Mouse (Mus musculus) liver, embryonic 14.5 days (tissue): ENCODE data around the gene Ppp1r16b. TPM values are rescaled to one million over a fixed set of nuclear protein-coding genes. Genes with fewer than 3 reads are reported as not detected.
A peak's percentile ranks its signal among the peaks of the same experiment; 100 is the strongest.

ENCODE experiments used
- ATAC-seq: fragments of 200-750 bp; cut with Nextera tagmentation; 2 replicates; pipeline ENCODE4 v1.8.0; 2017; ENCODE audit warnings: moderate number of reproducible peaks, mild to moderate bottlenecking, moderate library complexity; ENCODE audit not compliant: insufficient read depth
- DNase-seq, 3 experiments: peaks; one replicate each; pipeline ENCODE4 v3.0.0-alpha.2; 2012 to 2013; ENCODE audit warnings: low read depth in 3 of 3, low spot score in 3 of 3
- H3K27ac ChIP-seq: fragments of 300-500 bp; sonication (generic); 2 replicates; pipeline ENCODE4 v1.5.1; 2014; ENCODE audit warnings: moderate library complexity, mild to moderate bottlenecking, control low read depth, inconsistent platforms
- H3K27me3 ChIP-seq: fragments of 300-500 bp; sonication (generic); 2 replicates; pipeline ENCODE4 v1.6.1; 2014; ENCODE audit warnings: mild to moderate bottlenecking, low read length, moderate library complexity; ENCODE audit not compliant: control insufficient read depth, insufficient read depth
- H3K36me3 ChIP-seq: fragments of 300-500 bp; sonication (generic); replicated peaks from 2 replicates; pipeline ENCODE4 v1.6.1; 2014; ENCODE audit warnings: low read depth; ENCODE audit not compliant: control insufficient read depth, insufficient read depth
- H3K4me1 ChIP-seq, 2 experiments: fragments of 200-500 bp in 1 of 2; fragments of 300-500 bp in 1 of 2; sonication (generic) in 1 of 2; replicated peaks; 2 replicates each; pipeline ENCODE4 v1.6.1; 2012 to 2014; ENCODE audit warnings: antibody characterized with exemption in 1 of 2, inconsistent platforms in 1 of 2, low read length in 1 of 2; ENCODE audit not compliant: control insufficient read depth in 2 of 2, insufficient read depth in 2 of 2
- H3K4me2 ChIP-seq: fragments of 300-500 bp; sonication (generic); 2 replicates; pipeline ENCODE4 v1.6.1; 2014; ENCODE audit warnings: low read depth, mild to moderate bottlenecking, control low read depth, moderate library complexity
- H3K4me3 ChIP-seq, 2 experiments: fragments of 200-500 bp in 1 of 2; fragments of 300-500 bp in 1 of 2; sonication (generic) in 1 of 2; 2 replicates each; pipeline ENCODE4 v1.5.1; 2012 to 2014; ENCODE audit warnings: low read depth in 2 of 2, low read length in 2 of 2, mild to moderate bottlenecking in 2 of 2, control low read depth in 1 of 2, inconsistent platforms in 1 of 2, moderate library complexity in 1 of 2; ENCODE audit not compliant: insufficient read depth in 1 of 2
- H3K9ac ChIP-seq: fragments of 300-500 bp; sonication (generic); replicated peaks from 2 replicates; pipeline ENCODE4 v1.6.1; 2014; ENCODE audit warnings: mild to moderate bottlenecking, control low read depth, moderate library complexity
- H3K9me3 ChIP-seq: fragments of 300-500 bp; sonication (generic); 2 replicates; pipeline ENCODE4 v1.6.1; 2016; ENCODE audit warnings: low read length, mixed read lengths; ENCODE audit not compliant: control insufficient read depth
- CTCF ChIP-seq: IDR thresholded peaks from 2 replicates; pipeline ENCODE4 v1.5.1; 2016; ENCODE audit warnings: antibody characterized with exemption, low read depth, control low read depth
- EP300 ChIP-seq: IDR thresholded peaks from 2 replicates; pipeline ENCODE4 v1.6.1; 2016; ENCODE audit warnings: antibody characterized with exemption, low read depth
- WGBS: fragments of 180-500 bp; shearing (Covaris S2); extraction: QIAGEN DNeasy Blood & Tissue Kit; methylation state at CpG from one replicate; pipeline ENCODE4 v1.1.7; 2014; ENCODE audit not compliant: insufficient replicate concordance; 5-methylcytosine and 5-hydroxymethylcytosine counted together
- polyA plus RNA-seq, 2 experiments: library from polyadenylated mRNA; depleted of rRNA in 1 of 2; stranded (reverse) in 1 of 2; unstranded in 1 of 2; fragments of >200 nt; fragmentation: Nextera tagmentation in 1 of 2; extraction: Ambion mirVana in 1 of 2; gene quantifications; 2 replicates each; pipeline versions ENCODE4 v1.2.1 to v1.2.3; 2012 to 2014

Gene Ppp1r16b
- polyA plus RNA-seq, 2 experiments: 0.30 to 0.74 TPM

GRCm38 (mm10) chr2:158723806-158724205 lies 58.6 kb downstream of the Ppp1r16b start:
- Histone ChIP-seq H3K4me2 (no peak overlapping the region), H3K4me3 (no peak overlapping the region), H3K27me3 (no peaks in the 10 kb centered on the region), H3K4me1 (0 out of 4 replicates have a peak, but pooled peaks cover 0 to 3% of the 10 kb centered on the region in 2 experiments), H3K9me3 (no peaks in the 10 kb centered on the region), H3K36me3 (no peaks in the 10 kb centered on the region), H3K9ac (no peak overlapping the region), H3K27ac (no peak overlapping the region)
- DNase-seq (no peak), ATAC-seq (no peak)
- 8% methylated on average over 6 of the region's 6 CpGs for WGBS
- TF ChIP-seq EP300 (no peak), CTCF (no peak)

- Histone ChIP-seq H3K27me3 (no peaks in the 10 kb centered on the region), H3K4me1 (0 out of 4 replicates have a peak, but pooled peaks cover 0 to 3% of the 10 kb centered on the region in 2 experiments), H3K27ac (no peak overlapping the region), H3K9ac (no peak overlapping the region), H3K4me2 (no peak overlapping the region), H3K9me3 (no peaks in the 10 kb centered on the region), H3K4me3 (no peak overlapping the region), H3K36me3 (no peaks in the 10 kb centered on the region)
- WGBS: 56% methylated on average over 6 of the region's 6 CpGs
- ATAC-seq: no peak
- TF ChIP-seq EP300 (no peak), CTCF (peak; percentile 33)
- DNase-seq: no peak
Observed at GRCm38 (mm10) chr2:158726252-158726651, 61.1 kb downstream of the Ppp1r16b start.

- H3K4me1 ChIP-seq: no peaks in the 10 kb centered on the region
- WGBS: 33% methylated on average over 7 of the region's 7 CpGs
- no peak for TF ChIP-seq CTCF
- no peak for TF ChIP-seq EP300
- no peak overlapping the region for H3K9ac ChIP-seq
- H3K4me3 ChIP-seq: no peak overlapping the region
- no peaks in the 10 kb centered on the region for H3K27me3 ChIP-seq
- H3K27ac ChIP-seq: no peak overlapping the region
- no peak overlapping the region for H3K4me2 ChIP-seq
- no peaks in the 10 kb centered on the region for H3K36me3 ChIP-seq
- ATAC-seq: no peak
- no peak for DNase-seq
- H3K9me3 ChIP-seq: no peaks in the 10 kb centered on the region
Observed at GRCm38 (mm10) chr2:158728061-158728815, 63.0 kb downstream of the Ppp1r16b start.

DNA sequence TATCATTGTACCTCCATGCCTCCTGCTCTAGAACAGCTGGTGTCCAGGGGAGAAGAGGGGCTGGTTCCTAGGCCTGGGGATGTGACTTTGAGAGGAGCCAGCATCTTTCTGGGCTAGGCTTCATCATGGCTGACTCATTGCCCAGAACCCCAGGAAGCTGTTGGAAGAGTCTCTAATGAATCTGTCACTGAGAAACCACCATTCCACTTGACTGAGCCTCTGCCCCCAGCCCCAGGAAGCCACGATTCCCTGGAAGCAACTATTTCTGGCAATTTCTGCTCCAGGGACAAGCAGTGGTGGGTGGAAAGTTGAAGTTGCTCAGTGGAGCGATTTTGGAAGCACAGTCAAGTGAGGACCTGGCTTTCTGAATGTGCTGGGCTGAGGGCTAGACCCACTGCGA lies 65.7 kb downstream of the Ppp1r16b start:
- 43% methylated on average over 3 of the region's 3 CpGs for WGBS
- Histone ChIP-seq H3K27me3 (no peaks in the 10 kb centered on the region), H3K4me2 (no peak overlapping the region), H3K9ac (no peak overlapping the region), H3K9me3 (no peaks in the 10 kb centered on the region), H3K27ac (no peak overlapping the region), H3K4me1 (no peaks in the 10 kb centered on the region), H3K4me3 (no peak overlapping the region), H3K36me3 (no peaks in the 10 kb centered on the region)
- ATAC-seq: no peak
- DNase-seq: no peak
- no peak for TF ChIP-seq EP300
- no peak for TF ChIP-seq CTCF

DNA sequence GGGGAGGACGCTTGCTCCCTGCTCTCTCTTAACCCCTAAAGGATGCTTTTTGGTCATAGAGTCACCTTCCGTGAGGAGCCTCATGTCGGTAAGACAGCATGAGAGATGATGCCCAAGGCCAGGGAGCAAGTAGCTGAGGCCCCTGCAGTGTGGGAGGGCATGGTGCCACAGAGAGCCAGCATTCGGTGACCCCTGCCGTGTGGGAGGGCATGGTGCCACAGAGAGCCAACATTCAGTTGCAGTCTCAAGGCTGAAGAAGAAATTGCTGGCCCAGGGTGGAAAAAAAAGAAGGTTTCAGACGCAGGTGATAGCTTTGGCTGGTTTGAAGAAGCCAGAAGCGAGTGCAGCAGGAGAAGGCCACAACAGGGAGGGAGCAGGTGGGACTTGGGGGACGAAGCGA lies 67.3 kb downstream of the Ppp1r16b start:
- H3K36me3 ChIP-seq: no peaks in the 10 kb centered on the region
- DNase-seq: no peak
- H3K4me1 ChIP-seq: no peaks in the 10 kb centered on the region
- H3K4me2 ChIP-seq: no peak overlapping the region
- whole genome bisulfite sequencing: 65% methylated on average over 9 of the region's 9 CpGs
- H3K9me3 ChIP-seq: no peaks in the 10 kb centered on the region
- no peaks in the 10 kb centered on the region for H3K27me3 ChIP-seq
- H3K27ac ChIP-seq: no peak overlapping the region
- no peak overlapping the region for H3K4me3 ChIP-seq
- H3K9ac ChIP-seq: no peak overlapping the region
- no peak for ATAC-seq
- no peak for TF ChIP-seq EP300
- no peak for TF ChIP-seq CTCF
